Mouse (Mus musculus) stomach, embryonic 16.5 days (tissue): ENCODE results near the gene Bfsp2. TPM values are rescaled to one million over a fixed set of nuclear protein-coding genes. Genes with fewer than 3 reads are reported as not detected.
"Not testable (repeated sequence)": the region's sequence is repeated elsewhere in the genome, so short reads cannot be mapped to it uniquely, and the experiment has no call there.

ENCODE experiments used
- ATAC-seq: fragments of 200-750 bp; cut with Nextera tagmentation; 2 replicates; pipeline ENCODE4 v1.8.0; 2017; ENCODE audit warnings: moderate number of reproducible peaks, moderate TSS enrichment; ENCODE audit not compliant: insufficient read depth, low FRiP score
- H3K27ac ChIP-seq: fragments of 300-500 bp; sonication (generic); 2 replicates; pipeline ENCODE4 v1.5.1; 2014; ENCODE audit warnings: low read length
- H3K27me3 ChIP-seq: fragments of 300-500 bp; sonication (generic); 2 replicates; pipeline ENCODE4 v1.6.1; 2014; ENCODE audit warnings: low read length, control low read depth, mixed read lengths; ENCODE audit not compliant: control insufficient read depth, insufficient read depth
- H3K36me3 ChIP-seq: fragments of 300-500 bp; sonication (generic); 2 replicates; pipeline ENCODE4 v1.6.1; 2014; ENCODE audit warnings: low read length; ENCODE audit not compliant: control insufficient read depth, insufficient read depth
- H3K4me1 ChIP-seq: fragments of 300-500 bp; sonication (generic); 2 replicates; pipeline ENCODE4 v1.6.1; 2014; ENCODE audit warnings: low read length, control low read depth, mixed read lengths; ENCODE audit not compliant: control insufficient read depth, insufficient read depth
- H3K4me2 ChIP-seq: fragments of 300-500 bp; sonication (generic); 2 replicates; pipeline ENCODE4 v1.6.1; 2014; ENCODE audit warnings: low read depth, low read length, mixed read lengths
- H3K4me3 ChIP-seq: fragments of 300-500 bp; sonication (generic); replicated peaks from 2 replicates; pipeline ENCODE4 v1.5.1; 2014; ENCODE audit warnings: mild to moderate bottlenecking, low read length
- H3K9ac ChIP-seq: fragments of 300-500 bp; sonication (generic); 2 replicates; pipeline ENCODE4 v1.6.1; 2014; ENCODE audit warnings: low read length
- H3K9me3 ChIP-seq: fragments of 300-500 bp; sonication (generic); replicated peaks from 2 replicates; pipeline ENCODE4 v1.6.1; 2016; ENCODE audit warnings: low read length, control low read depth; ENCODE audit not compliant: control insufficient read depth
- WGBS: fragments of 180-500 bp; shearing (Covaris S2); extraction: QIAGEN DNeasy Blood & Tissue Kit; methylation state at CpG from one replicate; pipeline ENCODE4 v1.1.7; 2014; 5-methylcytosine and 5-hydroxymethylcytosine counted together
- polyA plus RNA-seq: library from polyadenylated mRNA; unstranded; fragments of >200 nt; fragmentation: Nextera tagmentation; extraction: Ambion mirVana; gene quantifications from 2 replicates; pipeline ENCODE4 v1.2.1, GENCODE M21; 2015

Gene Bfsp2
- polyA plus RNA-seq, 1 experiment from 2014 or later: 0.72 TPM

- Histone ChIP-seq H3K36me3 (no peaks in the 10 kb centered on the region), H3K27ac (no peak overlapping the region), H3K4me1 (peaks cover 8% of the 10 kb centered on the region), H3K4me2 (no peak overlapping the region), H3K9ac (no peak overlapping the region), H3K27me3 (no peaks in the 10 kb centered on the region), H3K9me3 (no peaks in the 10 kb centered on the region), H3K4me3 (no peak overlapping the region)
- ATAC-seq: no peak
- 82% methylated on average over 13 of the region's 13 CpGs for WGBS
Observed at GRCm38 (mm10) chr9:103430431-103431220, 49.6 kb downstream of the Bfsp2 start.

GRCm38 (mm10) chr9:103426425-103426824 lies 53.8 kb downstream of the Bfsp2 start:
- Histone ChIP-seq H3K4me1 (no peaks in the 10 kb centered on the region), H3K9me3 (no peaks in the 10 kb centered on the region), H3K4me3 (no peak overlapping the region), H3K9ac (no peak overlapping the region), H3K27ac (no peak overlapping the region), H3K36me3 (no peaks in the 10 kb centered on the region), H3K27me3 (no peaks in the 10 kb centered on the region), H3K4me2 (no peak overlapping the region)
- no peak for ATAC-seq
- WGBS: 72% methylated on average over 11 of the region's 11 CpGs

GRCm38 (mm10) chr9:103424869-103425268 lies 55.4 kb downstream of the Bfsp2 start:
- ATAC-seq: no peak
- Histone ChIP-seq H3K9ac (no peak overlapping the region), H3K4me3 (no peak overlapping the region), H3K27ac (no peak overlapping the region), H3K9me3 (no peaks in the 10 kb centered on the region), H3K4me2 (no peak overlapping the region), H3K27me3 (no peaks in the 10 kb centered on the region), H3K36me3 (no peaks in the 10 kb centered on the region), H3K4me1 (no peaks in the 10 kb centered on the region)
- 51% methylated on average over 11 of the region's 11 CpGs for WGBS

- no peak overlapping the region for H3K4me3 ChIP-seq
- no peaks in the 10 kb centered on the region for H3K36me3 ChIP-seq
- H3K9ac ChIP-seq: no peak overlapping the region
- H3K4me1 ChIP-seq: no peaks in the 10 kb centered on the region
- no peak for ATAC-seq
- no peaks in the 10 kb centered on the region for H3K27me3 ChIP-seq
- WGBS: 76% methylated on average over 8 of the region's 8 CpGs
- no peak overlapping the region for H3K4me2 ChIP-seq
- no peak overlapping the region for H3K27ac ChIP-seq
- H3K9me3 ChIP-seq: no peaks in the 10 kb centered on the region
Observed at GRCm38 (mm10) chr9:103423951-103424350, 56.3 kb downstream of the Bfsp2 start.

GRCm38 (mm10) chr9:103423384-103423783 lies 56.8 kb downstream of the Bfsp2 start:
- Histone ChIP-seq H3K4me1 (no peaks in the 10 kb centered on the region), H3K27me3 (no peaks in the 10 kb centered on the region), H3K36me3 (no peaks in the 10 kb centered on the region), H3K4me2 (no peak overlapping the region), H3K9me3 (no peaks in the 10 kb centered on the region), H3K9ac (no peak overlapping the region), H3K27ac (no peak overlapping the region), H3K4me3 (no peak overlapping the region)
- 78% methylated on average over 7 of the region's 7 CpGs for WGBS
- ATAC-seq: no peak

- no peak for ATAC-seq
Observed at GRCm38 (mm10) chr9:103422847-103423246, 57.4 kb downstream of the Bfsp2 start.

DNA sequence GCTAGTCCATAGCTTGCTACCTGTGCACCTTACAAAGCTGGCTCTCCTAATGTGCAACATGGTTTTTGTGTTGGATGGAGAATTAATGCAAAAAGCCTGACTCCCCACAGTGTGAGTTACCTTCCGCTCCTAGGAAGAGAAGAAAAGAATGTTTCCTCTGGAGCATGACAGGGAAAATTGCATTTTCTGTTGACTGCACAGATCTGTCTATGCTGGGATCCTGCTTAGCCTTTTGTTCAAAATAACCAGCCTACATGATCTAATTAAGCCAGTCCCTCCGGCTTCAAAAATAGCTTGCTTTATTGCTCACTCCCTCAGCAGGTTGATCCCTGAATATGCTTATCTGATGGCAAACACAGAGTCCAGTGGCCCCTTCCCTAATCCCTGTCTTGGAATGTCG lies 59.4 kb downstream of the Bfsp2 start:
- no peaks in the 10 kb centered on the region for H3K4me1 ChIP-seq
- H3K4me2 ChIP-seq: no peak overlapping the region
- no peaks in the 10 kb centered on the region for H3K27me3 ChIP-seq
- no peak overlapping the region for H3K4me3 ChIP-seq
- H3K27ac ChIP-seq: no peak overlapping the region
- no peaks in the 10 kb centered on the region for H3K36me3 ChIP-seq
- H3K9ac ChIP-seq: no peak overlapping the region
- ATAC-seq: no peak
- H3K9me3 ChIP-seq: no peaks in the 10 kb centered on the region
- WGBS: 60% methylated on average over 3 of the region's 3 CpGs

More at GRCm38 (mm10) chr9:103422847-103423246, 57.4 kb downstream of the Bfsp2 start:
- Histone ChIP-seq H3K27ac (no peak overlapping the region), H3K4me1 (no peaks in the 10 kb centered on the region), H3K36me3 (no peaks in the 10 kb centered on the region), H3K9me3 (no peaks in the 10 kb centered on the region), H3K27me3 (no peaks in the 10 kb centered on the region), H3K9ac (no peak overlapping the region), H3K4me2 (no peak overlapping the region), H3K4me3 (no peak overlapping the region)
- WGBS: 61% methylated on average over 18 of the region's 18 CpGs

GRCm38 (mm10) chr9:103418786-103419185 lies 61.4 kb downstream of the Bfsp2 start:
- Histone ChIP-seq H3K9ac (no peak overlapping the region), H3K27ac (no peak overlapping the region), H3K4me2 (no peak overlapping the region), H3K27me3 (no peaks in the 10 kb centered on the region), H3K4me3 (no peak overlapping the region), H3K4me1 (no peaks in the 10 kb centered on the region), H3K9me3 (no peaks in the 10 kb centered on the region), H3K36me3 (no peaks in the 10 kb centered on the region)
- whole genome bisulfite sequencing: 85% methylated on average over 2 of the region's 2 CpGs
- no peak for ATAC-seq

DNA sequence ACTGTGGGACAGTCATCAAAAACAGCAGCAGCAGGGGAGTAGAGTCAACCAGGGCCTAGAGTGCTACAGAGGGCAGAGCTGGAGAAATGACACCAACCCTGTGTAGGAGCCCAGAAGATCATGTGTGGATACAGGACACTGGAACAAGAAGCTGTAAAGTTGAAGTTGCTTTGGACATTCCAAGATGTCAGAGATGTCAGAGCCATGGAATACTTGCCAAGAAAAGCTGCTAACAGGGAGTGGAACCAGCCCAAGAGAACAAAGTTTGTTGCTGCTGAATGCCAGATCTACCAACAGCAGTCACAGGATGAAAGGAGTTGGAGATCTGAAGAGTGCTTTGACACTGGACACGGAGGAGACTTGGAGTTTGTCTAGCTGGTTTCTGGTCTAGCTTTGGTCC lies 62.0 kb downstream of the Bfsp2 start:
- H3K9ac ChIP-seq, H3K4me1 ChIP-seq, H3K9me3 ChIP-seq, H3K4me2 ChIP-seq, H3K27me3 ChIP-seq, H3K36me3 ChIP-seq, ATAC-seq, H3K27ac ChIP-seq, H3K4me3 ChIP-seq: not testable (repeated sequence)
- WGBS: 75% methylated on average over 1 of the region's 1 CpGs
